Comparison of ENCODE assay signal across 22 mouse cellular contexts in the genomic region with DNA sequence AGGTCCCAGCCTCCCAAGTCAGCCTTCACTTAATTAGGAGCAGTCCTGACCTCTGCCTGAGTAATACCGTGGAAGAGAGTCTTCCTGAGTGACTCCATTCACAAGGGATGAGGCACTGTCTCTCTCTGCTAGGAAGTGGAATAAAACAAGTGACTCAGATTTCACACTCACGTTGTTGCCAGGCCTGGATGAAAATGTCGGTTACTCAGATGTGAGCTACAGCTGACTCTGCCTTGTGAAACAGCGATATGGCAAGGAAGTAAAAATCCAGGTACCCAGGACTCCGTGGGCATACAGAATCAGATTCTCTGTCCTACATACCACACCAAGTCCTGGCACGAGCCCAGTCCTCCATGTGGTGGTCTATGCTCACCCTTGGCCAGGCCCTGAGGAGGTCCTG.
A peak's percentile ranks its signal among the peaks of the same experiment; 100 is the strongest.
DNase-seq lines count a peak whose midpoint lies in the region; ATAC-seq lines count a peak whose summit lies in the region.
"Had no signal": no experiment of that assay in that cellular context is flagged by ENCODE, and none has a peak within 500 bp of the region (broad histone marks: within the 10 kb centered on the region; RNA-seq: fewer than 3 reads in every experiment).

No protein-coding gene starts in this region.

- ATAC-seq in embryonic facial prominence, embryonic 11.5 days (replicated peaks; ENCODE audit: insufficient number of reproducible peaks, low FRiP score, low TSS enrichment, low read depth): no peak
- ATAC-seq: forebrain, embryonic 14.5 days; hindbrain, embryonic 16.5 days; liver, embryonic 12.5 days; lung, postnatal 0 days had no signal

- 65% methylated on average over 6 of the region's 6 CpGs for WGBS in embryonic facial prominence, embryonic 11.5 days
- 70% methylated on average over 6 of the region's 6 CpGs for WGBS in embryonic facial prominence, embryonic 10.5 days

- no peak overlapping the region for H3K9ac ChIP-seq in embryonic facial prominence, embryonic 11.5 days (replicated peaks; ENCODE audit: low read length)
- H3K9ac ChIP-seq: liver, embryonic 12.5 days; neural tube, embryonic 13.5 days had no signal

- H3K36me3 ChIP-seq in embryonic facial prominence, embryonic 11.5 days (replicated peaks; ENCODE audit: control insufficient read depth, insufficient read depth, low read depth, low read length): no peaks in the 10 kb centered on the region
- no peaks in the 10 kb centered on the region for H3K36me3 ChIP-seq in embryonic facial prominence, embryonic 10.5 days (replicated peaks)
- H3K36me3 ChIP-seq: G1E; heart, embryonic 10.5 days; limb, embryonic 10.5 days; liver, embryonic 12.5 days; neural tube, embryonic 13.5 days had no signal

- no peaks in the 10 kb centered on the region for H3K4me1 ChIP-seq in embryonic facial prominence, embryonic 11.5 days (ENCODE audit: control insufficient read depth, insufficient read depth, low read length)
- no peaks in the 10 kb centered on the region for H3K4me1 ChIP-seq in embryonic facial prominence, embryonic 10.5 days
- H3K4me1 ChIP-seq: heart, embryonic 10.5 days; limb, embryonic 10.5 days; liver, embryonic 12.5 days; neural tube, embryonic 13.5 days had no signal

- peak; percentile 4 for DNase-seq in embryonic facial prominence, embryonic 11.5 days (ENCODE audit: low spot score)
- no peak for DNase-seq in embryonic facial prominence, embryonic 10.5 days (ENCODE audit: low spot score)
- DNase-seq in left cerebral cortex, adult 9 months (ENCODE audit: low spot score in 2 of 2): peak; percentile 36 to 69
- DNase-seq in left cerebral cortex, adult 11 months (ENCODE audit: low spot score): no peak
- peak; percentile 87 for DNase-seq in brain, adult 2 months (ENCODE audit: low read depth, low spot score)
- no peak for DNase-seq in thymus, postnatal 10 days (ENCODE audit: low spot score in 2 of 2)
- DNase-seq in kidney, adult 18-20 months: no peak
- DNase-seq: cerebellum, adult 18-20 months; gastrocnemius, postnatal 25 days; kidney, adult 11 months; kidney, postnatal 25 days; thymus, postnatal 36 days had no signal

- no peak overlapping the region for H3K4me3 ChIP-seq in embryonic facial prominence, embryonic 11.5 days (ENCODE audit: low read depth, low read length)
- H3K4me3 ChIP-seq in embryonic facial prominence, embryonic 10.5 days: no peak overlapping the region
- H3K4me3 ChIP-seq: heart, embryonic 10.5 days; limb, embryonic 10.5 days; liver, embryonic 12.5 days; megakaryocyte, embryonic 14.5 days; neural tube, embryonic 13.5 days had no signal

- no peak overlapping the region for H3K27ac ChIP-seq in embryonic facial prominence, embryonic 11.5 days (replicated peaks; ENCODE audit: low read depth, low read length)
- H3K27ac ChIP-seq in embryonic facial prominence, embryonic 10.5 days (replicated peaks): no peak overlapping the region
- H3K27ac ChIP-seq: heart, embryonic 10.5 days; limb, embryonic 10.5 days; liver, embryonic 12.5 days; neural tube, embryonic 13.5 days; stomach, postnatal 0 days had no signal

- no peaks in the 10 kb centered on the region for H3K9me3 ChIP-seq in embryonic facial prominence, embryonic 11.5 days (replicated peaks; ENCODE audit: control insufficient read depth, low read length)
- H3K9me3 ChIP-seq in embryonic facial prominence, embryonic 10.5 days: peaks cover 6% of the 10 kb centered on the region; the same call in 1 of the 2 replicates
- H3K9me3 ChIP-seq: limb, embryonic 10.5 days had no signal

- no peak overlapping the region for H3K4me2 ChIP-seq in embryonic facial prominence, embryonic 11.5 days (ENCODE audit: low read depth, low read length)
- H3K4me2 ChIP-seq: liver, embryonic 12.5 days; neural tube, embryonic 13.5 days had no signal

- no peaks in the 10 kb centered on the region for H3K27me3 ChIP-seq in embryonic facial prominence, embryonic 11.5 days (ENCODE audit: control insufficient read depth, insufficient read depth, low read length)
- H3K27me3 ChIP-seq in embryonic facial prominence, embryonic 10.5 days (replicated peaks; ENCODE audit: low read depth, poor library complexity, severe bottlenecking): no peaks in the 10 kb centered on the region
- H3K27me3 ChIP-seq: neural tube, embryonic 13.5 days had no signal

Comparison
In these comparisons a context has a peak if more than half of its experiments do, and no peak if none do; other contexts are left out.
1. DNase-seq: peak in embryonic facial prominence, embryonic 11.5 days (single experiment), left cerebral cortex, adult 9 months (2 of 2) and brain, adult 2 months (single experiment); none in embryonic facial prominence, embryonic 10.5 days (single experiment), left cerebral cortex, adult 11 months (single experiment), thymus, postnatal 10 days (0 of 2) and kidney, adult 18-20 months (single experiment).